Mouse (Mus musculus) cerebellum, postnatal 10 days (tissue): ENCODE data around the gene Nupr1l.

Source experiments
- DNase-seq, 2 experiments: peaks; one replicate each; pipeline ENCODE4 v3.0.0; 2021; ENCODE audit warnings: mixed read lengths in 2 of 2

The Nupr1l gene

GRCm38 (mm10) chr5:129918065-129918651 is 9.8 kb downstream of the Nupr1l start:
- DNase-seq = no peak

- DNase-seq = no peak
Measured at GRCm38 (mm10) chr5:129918752-129919151, 10.4 kb downstream of the Nupr1l start.

- no peak for DNase-seq
Measured at GRCm38 (mm10) chr5:129919320-129919719, 11.0 kb downstream of the Nupr1l start.

- DNase-seq = no peak
Measured at GRCm38 (mm10) chr5:129921972-129922371, 13.6 kb downstream of the Nupr1l start.

- DNase-seq = no peak
Measured at GRCm38 (mm10) chr5:129924820-129925452, 16.6 kb downstream of the Nupr1l start.

- no peak for DNase-seq
Measured at GRCm38 (mm10) chr5:129925933-129926332, 17.6 kb downstream of the Nupr1l start.

GRCm38 (mm10) chr5:129929924-129930855 is 21.9 kb downstream of the Nupr1l start:
- DNase-seq = peak in 1 of 2 experiments; percentile 8

GRCm38 (mm10) chr5:129936941-129937340 is 28.6 kb downstream of the Nupr1l start:
- DNase-seq = no peak

GRCm38 (mm10) chr5:129940281-129940680 is 31.9 kb downstream of the Nupr1l start:
- peak; percentile 19 to 20 for DNase-seq

GRCm38 (mm10) chr5:129940736-129941494 is 32.6 kb downstream of the Nupr1l start:
- DNase-seq = peak in 1 of 2 experiments; percentile 10

- peak; percentile 100 for DNase-seq
Measured at GRCm38 (mm10) chr5:129941495-129942045, 33.2 kb downstream of the Nupr1l start, which contains the start of gene Vkorc1l1. Gene Vkorc1l1 (plus strand): TSS chr5:129941970.

GRCm38 (mm10) chr5:129942073-129942939 is 34.0 kb downstream of the Nupr1l start:
- DNase-seq = peak; percentile 61 to 62

- no peak for DNase-seq
Measured at GRCm38 (mm10) chr5:129943402-129943801, 35.1 kb downstream of the Nupr1l start.

GRCm38 (mm10) chr5:129947528-129948033 is 39.2 kb downstream of the Nupr1l start:
- no peak for DNase-seq

- no peak for DNase-seq
Measured at GRCm38 (mm10) chr5:129952143-129952542, 43.8 kb downstream of the Nupr1l start.

GRCm38 (mm10) chr5:129954473-129955254 is 46.3 kb downstream of the Nupr1l start:
- DNase-seq = peak; percentile 50 to 69

GRCm38 (mm10) chr5:129955792-129956191 is 47.5 kb downstream of the Nupr1l start:
- DNase-seq = no peak

GRCm38 (mm10) chr5:129963224-129963623 is 54.9 kb downstream of the Nupr1l start:
- no peak for DNase-seq
